Mouse (Mus musculus) gastrocnemius, postnatal 4 days (tissue): ENCODE measurements around the gene Arrdc5. TPM values are rescaled to one million over a fixed set of nuclear protein-coding genes. Genes with fewer than 3 reads are reported as not detected.

ENCODE experiments used
- DNase-seq, 2 experiments: peaks; one replicate each; pipeline ENCODE4 v3.0.0; 2021 to 2022; ENCODE audit warnings: low spot score in 2 of 2, mixed read lengths in 2 of 2
- long read RNA-seq, 2 experiments: library from polyadenylated mRNA; stranded (forward); transcript quantifications; one replicate each; pipeline ENCODE4 v2.0.0; 2021
- total RNA-seq, 2 experiments: library from RNA; stranded (reverse); gene quantifications; 2 replicates each; pipeline ENCODE4 v1.2.3; 2021

Gene Arrdc5
- total RNA-seq = not detected
- long read RNA-seq, experiment 1 = 0 reads
- long read RNA-seq, experiment 2 = 0 reads

- DNase-seq = no peak
Observed at GRCm38 (mm10) chr17:56300186-56300585, at the start of gene Arrdc5. TSS of gene Arrdc5 (minus strand) at chr17:56300286.

GRCm38 (mm10) chr17:56348586-56348985 lies 48.5 kb upstream of the Arrdc5 start:
- no peak for DNase-seq

- no peak for DNase-seq
Observed at GRCm38 (mm10) chr17:56348128-56348527, 48.0 kb upstream of the Arrdc5 start.

- DNase-seq = no peak
Observed at GRCm38 (mm10) chr17:56345364-56345763, 45.3 kb upstream of the Arrdc5 start.

GRCm38 (mm10) chr17:56343466-56343865 lies 43.4 kb upstream of the Arrdc5 start:
- DNase-seq = no peak

GRCm38 (mm10) chr17:56340717-56341116 lies 40.6 kb upstream of the Arrdc5 start:
- no peak for DNase-seq

GRCm38 (mm10) chr17:56338909-56339308 lies 38.8 kb upstream of the Arrdc5 start:
- DNase-seq = peak in 1 of 2 experiments; percentile 35

- no peak for DNase-seq
Observed at GRCm38 (mm10) chr17:56337791-56338190, 37.7 kb upstream of the Arrdc5 start.

GRCm38 (mm10) chr17:56337190-56337589 lies 37.1 kb upstream of the Arrdc5 start:
- DNase-seq = peak in 1 of 2 experiments; percentile 48

GRCm38 (mm10) chr17:56332987-56333386 lies 32.9 kb upstream of the Arrdc5 start:
- no peak for DNase-seq

GRCm38 (mm10) chr17:56331256-56331655 lies 31.2 kb upstream of the Arrdc5 start:
- DNase-seq = no peak

GRCm38 (mm10) chr17:56330345-56330744 lies 30.3 kb upstream of the Arrdc5 start:
- DNase-seq = no peak

GRCm38 (mm10) chr17:56329267-56329666 lies 29.2 kb upstream of the Arrdc5 start:
- no peak for DNase-seq

GRCm38 (mm10) chr17:56326153-56327147 lies 26.4 kb upstream of the Arrdc5 start:
- peak in 1 of 2 experiments; percentile 25 for DNase-seq

- peak; percentile 99 for DNase-seq
Observed at GRCm38 (mm10) chr17:56325450-56326152, 25.5 kb upstream of the Arrdc5 start, which contains the start of gene Kdm4b. TSS of gene Kdm4b (plus strand) at chr17:56326062.

- DNase-seq = no peak
Observed at GRCm38 (mm10) chr17:56324419-56324818, 24.3 kb upstream of the Arrdc5 start.

- DNase-seq = no peak
Observed at GRCm38 (mm10) chr17:56309191-56309945, 9.3 kb upstream of the Arrdc5 start.

GRCm38 (mm10) chr17:56308088-56308487 lies 8.0 kb upstream of the Arrdc5 start:
- DNase-seq = no peak

- DNase-seq = no peak
Observed at GRCm38 (mm10) chr17:56305826-56306225, 5.7 kb upstream of the Arrdc5 start.

GRCm38 (mm10) chr17:56305156-56305555 lies 5.1 kb upstream of the Arrdc5 start:
- no peak for DNase-seq

- DNase-seq = no peak
Observed at GRCm38 (mm10) chr17:56304718-56305117, 4.6 kb upstream of the Arrdc5 start.
